Mouse (Mus musculus) kidney, postnatal 36 days (tissue): ENCODE results near the gene Cenpl.

ENCODE experiments used
- DNase-seq, 2 experiments: peaks; one replicate each; pipeline ENCODE4 v3.0.0; 2021 to 2022; ENCODE audit warnings: mixed read lengths in 2 of 2

Cenpl gene

DNA sequence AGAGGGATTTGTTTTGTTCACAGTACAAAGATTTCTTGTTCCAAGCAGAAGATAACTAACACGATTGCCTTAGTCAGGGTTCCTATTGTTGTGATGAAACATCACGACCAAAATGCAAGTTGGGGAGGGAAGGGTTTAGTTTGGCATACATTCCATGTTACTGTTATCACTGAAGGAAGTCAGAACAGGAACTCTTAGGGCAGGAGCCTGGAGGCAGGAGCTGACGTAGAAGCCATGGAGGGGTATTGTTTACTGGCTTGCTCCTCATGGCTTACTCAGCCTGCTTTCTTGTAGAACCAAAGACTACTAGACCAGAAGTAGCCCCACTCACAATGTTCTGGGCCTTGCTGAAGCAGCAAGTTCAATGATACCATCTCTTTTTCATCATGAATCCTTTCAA is 23.5 kb upstream of the Cenpl start:
- DNase-seq, result no peak

GRCm38 (mm10) chr1:161057164-161057563 is 13.3 kb upstream of the Cenpl start:
- no peak for DNase-seq

GRCm38 (mm10) chr1:161063351-161063750 is 7.2 kb upstream of the Cenpl start:
- DNase-seq, result no peak

- DNase-seq, result no peak
Observed at GRCm38 (mm10) chr1:161071272-161071620, 733 bp downstream of the Cenpl start.

DNA sequence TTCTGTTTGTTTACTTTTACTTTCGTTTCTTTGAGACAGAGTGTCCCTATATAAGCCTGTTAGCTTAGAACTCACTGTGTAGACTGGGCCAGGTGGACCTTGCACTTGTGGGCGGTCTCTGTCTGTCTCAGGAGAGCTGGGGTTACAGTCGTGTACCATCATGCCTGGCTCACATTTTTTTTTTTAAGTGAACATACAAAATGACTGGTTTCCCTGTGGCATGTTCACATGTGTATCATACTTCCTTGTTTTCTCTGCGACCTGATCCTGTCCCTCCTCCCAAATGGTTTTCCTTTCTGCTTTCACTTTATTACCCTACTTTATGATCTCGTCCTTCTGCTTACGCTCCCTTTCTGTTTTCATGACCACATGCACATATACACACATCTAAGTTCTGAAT is 5.7 kb downstream of the Cenpl start:
- DNase-seq, result peak; percentile 80 to 81

- DNase-seq, result no peak
Observed at GRCm38 (mm10) chr1:161077243-161077642, 6.7 kb downstream of the Cenpl start.

GRCm38 (mm10) chr1:161099721-161100405 is 29.4 kb downstream of the Cenpl start:
- DNase-seq, result no peak

DNA sequence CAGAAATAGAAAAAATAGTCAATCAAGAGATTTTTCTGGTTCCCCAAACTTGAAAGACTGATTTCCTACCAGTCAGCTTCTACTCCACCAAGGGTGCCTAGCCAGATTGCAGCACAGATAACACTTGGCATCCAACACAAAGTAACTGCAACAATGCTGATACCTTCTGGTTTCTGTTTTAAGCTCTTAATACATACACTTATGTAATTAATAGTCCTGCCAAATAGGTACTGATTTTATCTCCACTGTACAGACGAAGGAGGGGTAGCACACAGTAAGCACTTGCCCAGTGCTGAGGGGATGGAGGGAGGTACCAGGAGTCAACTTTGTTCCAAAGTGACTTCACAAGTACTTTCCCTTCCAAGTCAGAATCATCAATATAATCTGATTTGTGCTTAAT is 33.3 kb downstream of the Cenpl start:
- no peak for DNase-seq

DNA sequence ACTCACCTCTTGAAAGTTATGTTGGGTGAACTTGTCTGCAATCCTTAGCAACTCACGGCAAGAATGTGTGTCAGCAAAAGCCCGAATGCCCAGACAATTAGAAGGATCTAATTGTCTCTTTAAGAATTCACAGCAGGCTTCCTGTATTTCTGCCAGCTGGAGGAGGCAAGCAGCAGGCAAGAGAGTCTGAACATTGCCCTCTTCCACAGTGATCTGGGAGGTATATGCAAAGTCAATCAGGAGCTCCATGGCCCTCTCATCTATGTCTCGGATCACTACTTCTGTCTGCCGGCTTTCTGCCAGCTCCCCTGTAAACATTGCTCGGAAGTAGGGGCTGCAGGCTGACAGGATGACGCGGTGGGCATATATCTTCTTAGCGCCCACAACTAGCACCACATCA is 38.7 kb downstream of the Cenpl start:
- DNase-seq, result peak; percentile 50 to 64

GRCm38 (mm10) chr1:161114591-161114990 is 44.1 kb downstream of the Cenpl start:
- DNase-seq, result peak in 1 of 2 experiments; percentile 26

DNA sequence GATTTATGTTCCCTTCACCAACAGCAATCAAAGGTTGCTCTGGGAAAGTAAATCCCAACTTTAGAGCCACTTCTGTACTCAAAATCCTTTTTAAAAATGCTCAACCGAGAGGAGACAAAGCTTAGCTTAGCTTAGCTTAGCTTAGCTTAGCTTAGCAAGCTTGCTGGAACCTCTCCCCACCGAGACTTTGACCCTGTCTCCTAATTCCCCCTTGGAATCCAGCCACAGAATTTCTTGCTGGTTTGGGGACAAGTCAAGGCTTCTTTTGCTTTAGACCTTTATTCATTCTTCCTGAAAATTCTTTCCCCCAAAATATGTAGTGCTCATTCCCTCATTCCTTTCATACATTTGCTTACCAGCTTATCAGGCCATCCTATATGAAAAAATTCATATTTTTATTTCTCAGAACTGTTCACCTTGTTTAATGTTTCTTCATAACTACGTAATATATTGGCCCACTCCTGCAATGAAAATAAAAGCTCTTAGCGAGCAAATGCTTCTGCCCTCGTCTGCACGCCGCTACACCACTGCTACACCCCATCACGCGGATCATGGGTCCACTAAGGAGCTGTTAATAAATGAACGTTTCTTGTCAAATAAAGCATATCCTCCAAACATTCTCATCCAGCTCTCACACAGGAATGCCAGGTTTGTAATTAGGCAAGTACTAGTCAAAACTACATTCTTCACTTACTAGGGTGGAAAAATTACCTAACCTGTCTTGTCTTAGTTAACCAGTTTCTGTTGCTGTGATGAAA is 52.3 kb downstream of the Cenpl start:
- DNase-seq, result peak; percentile 65 to 76

DNA sequence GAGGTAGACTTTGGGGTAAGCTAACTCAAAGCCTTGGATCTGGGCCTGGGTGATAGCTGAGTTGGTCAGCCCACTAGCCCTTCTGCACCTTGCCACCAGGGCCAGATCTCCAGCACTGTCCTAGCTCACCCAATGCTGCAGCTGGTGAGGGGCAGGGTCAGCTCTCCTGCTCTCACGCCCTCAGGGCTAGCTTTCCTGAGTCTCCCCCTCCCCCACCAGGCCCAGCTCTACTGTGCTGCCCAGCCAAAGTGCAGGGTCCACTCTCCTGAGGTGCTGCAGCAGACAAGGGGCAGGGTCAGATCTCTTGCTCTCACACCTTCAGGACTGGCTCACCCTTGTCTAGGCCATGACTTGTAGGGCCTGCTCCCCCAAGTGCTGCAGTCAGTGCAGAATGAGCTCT is 55.9 kb downstream of the Cenpl start:
- peak; percentile 87 to 90 for DNase-seq

GRCm38 (mm10) chr1:161130726-161131664 is 60.5 kb downstream of the Cenpl start, which contains the start of gene Klhl20:
Gene Klhl20, minus strand, starts transcription at chr1:161131511.
- DNase-seq, result peak; percentile 95 to 96
